Mouse (Mus musculus): ENCODE results near the gene Acsbg1.

GRCm38 (mm10) chr9:54628752-54629151 is 32.9 kb downstream of the Acsbg1 start:
- TF ChIP-seq EP300 (IDR thresholded peaks at IDR 0.05): no peak
- TF ChIP-seq CTCF (IDR thresholded peaks at IDR 0.05): no peak
